Mouse (Mus musculus): Measurements from ENCODE around the gene Fgd6.

DNA sequence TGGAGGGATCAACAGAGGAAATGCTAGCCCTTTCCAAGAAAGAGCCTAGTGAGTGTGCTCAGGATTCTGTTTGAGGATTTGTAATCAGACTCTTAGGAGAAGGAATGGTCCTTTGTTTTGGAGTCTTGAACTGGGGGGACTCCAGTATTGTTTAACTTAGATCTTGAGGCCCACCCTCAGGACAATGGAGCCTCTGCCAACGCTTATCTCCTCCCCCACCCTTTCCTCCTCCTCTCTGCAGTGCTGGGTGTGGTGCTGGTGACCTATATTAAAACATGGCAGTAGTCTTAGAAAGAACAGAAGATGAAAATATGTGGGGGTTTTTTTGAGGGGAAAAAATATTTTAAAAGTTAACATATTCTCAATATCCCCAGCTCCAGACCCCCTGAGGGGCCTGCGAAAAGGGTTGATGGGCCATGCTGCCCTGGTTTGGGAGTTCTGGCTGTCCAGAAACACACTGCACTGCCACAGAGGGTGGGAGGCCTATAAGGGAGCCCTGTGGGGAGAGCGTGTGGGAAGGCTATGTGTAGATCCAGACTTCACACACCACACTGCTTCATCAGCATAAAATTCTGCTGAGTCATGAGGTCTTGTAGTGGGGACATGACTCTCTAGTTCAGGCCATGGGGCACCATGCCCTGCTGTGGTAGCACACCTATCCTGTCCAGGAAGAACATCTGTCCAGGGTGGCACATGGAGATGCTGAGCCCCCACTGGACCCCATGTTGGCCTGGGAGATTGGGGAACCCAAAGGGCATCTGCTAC is 61.5 kb downstream of the Fgd6 start:
- TF ChIP-seq CTCF (IDR thresholded peaks at IDR 0.05; ENCODE audit: insufficient read depth, low read length) (no peak), POLR2A (IDR thresholded peaks at IDR 0.05; ENCODE audit: borderline replicate concordance, extremely low read depth, low read depth, low read length) (no peak)
